Mouse (Mus musculus): ENCODE data around the gene Vmn2r71. TPM values are rescaled to one million over a fixed set of nuclear protein-coding genes. Genes with fewer than 3 reads are reported as not detected.

The Vmn2r71 gene
- polyA plus RNA-seq (2021; fragmentation: Nextera tagmentation), result not detected in 2 replicates
- long read RNA-seq, experiment 1, result 0 reads
- long read RNA-seq, experiment 2, result 0 reads

GRCm38 (mm10) chr7:85562787-85563186 is at the start of gene Vmn2r71:
Gene Vmn2r71 (plus strand): TSS chr7:85563087.

GRCm38 (mm10) chr7:85569092-85569491 is 6.2 kb downstream of the Vmn2r71 start, which contains the start of gene Vmn2r70:
Gene Vmn2r70 (minus strand): TSS chr7:85569192.

Other genes starting within 250 kb of the Vmn2r71 start
- not detected in 2 replicates for gene Vmn2r69, start 147.2 kb upstream of the Vmn2r71 start, polyA plus RNA-seq (2021; fragmentation: Nextera tagmentation)
- gene Vmn2r70, start 6.1 kb downstream of the Vmn2r71 start, polyA plus RNA-seq (2021; fragmentation: Nextera tagmentation), result not detected in 2 replicates
- not detected in 2 replicates for gene Vmn2r72, start 192.0 kb downstream of the Vmn2r71 start, polyA plus RNA-seq (2021; fragmentation: Nextera tagmentation)